Mouse (Mus musculus): ENCODE measurements at regions not wholly inside any gene's neighbourhood (a gene's known extent, or its start where the extent isn't known, plus 50 kb on each side); places are given as distances from the start of the nearest gene placed in this dataset.

DNA sequence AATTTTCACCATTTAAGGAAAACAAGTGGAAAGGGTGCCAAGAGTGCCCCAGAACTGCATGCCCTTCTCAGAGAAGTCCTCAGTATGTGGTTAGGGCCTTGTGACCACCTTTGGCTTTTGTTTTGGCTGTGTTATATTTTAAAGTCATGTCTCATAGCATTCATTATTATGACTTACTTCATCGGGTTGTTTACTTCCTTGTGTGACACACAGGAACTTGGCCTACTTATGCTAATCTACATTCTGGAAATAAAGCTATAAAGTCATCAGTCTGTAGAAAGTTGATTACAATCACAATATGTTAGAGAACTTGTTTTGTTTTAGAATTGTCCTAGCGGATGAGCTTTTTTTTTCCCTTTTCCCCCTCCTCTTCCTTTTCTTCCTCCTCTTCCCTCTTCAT is 236.3 kb downstream of the Mef2c start:
- H3K9me3 ChIP-seq (replicated peaks; ENCODE audit: insufficient read depth, low read length): no peaks in the 10 kb centered on the region
- no peaks in the 10 kb centered on the region for H3K27me3 ChIP-seq (ENCODE audit: control insufficient read depth in 1 of 2, insufficient read depth in 2 of 2, low read length in 2 of 2)
- no peak overlapping the region for H3K27ac ChIP-seq (ENCODE audit: control insufficient read depth, low read depth, low read length)
- no peak overlapping the region for H3K9ac ChIP-seq (ENCODE audit: control insufficient read depth, low read depth, low read length, poor library complexity, severe bottlenecking)
- TF ChIP-seq MYB (IDR thresholded peaks at IDR 0.05; ENCODE audit: low read depth, low read length): no peak
- TF ChIP-seq HCFC1 (IDR thresholded peaks at IDR 0.05; ENCODE audit: low read depth, low read length): no peak
- no peak for TF ChIP-seq ELF1 (IDR thresholded peaks at IDR 0.05; ENCODE audit: low read depth, low read length)
- TF ChIP-seq CHD1 (IDR thresholded peaks at IDR 0.05; ENCODE audit: low read depth, low read length): no peak
- TF ChIP-seq ZMIZ1 (IDR thresholded peaks at IDR 0.05; ENCODE audit: low read depth, low read length): no peak
- TF ChIP-seq POLR2AphosphoS2 (IDR thresholded peaks at IDR 0.05; ENCODE audit: low read length): no peak
- TF ChIP-seq RAD21 (IDR thresholded peaks at IDR 0.05; ENCODE audit: low read depth, low read length): no peak
- TF ChIP-seq ZNF384 (IDR thresholded peaks at IDR 0.05; ENCODE audit: low read depth, low read length): no peak
- TF ChIP-seq EP300 (IDR thresholded peaks at IDR 0.05; ENCODE audit: low read depth in 1 of 2, low read length in 2 of 2): no peak
- no peak for TF ChIP-seq SMC3 (IDR thresholded peaks at IDR 0.05; ENCODE audit: low read depth, low read length)
- no peak for TF ChIP-seq GABPA (IDR thresholded peaks at IDR 0.05; ENCODE audit: low read depth, low read length)
- TF ChIP-seq GATA1 (IDR thresholded peaks at IDR 0.05; ENCODE audit: low read depth, low read length): no peak
- TF ChIP-seq MAFK (IDR thresholded peaks at IDR 0.05; ENCODE audit: borderline replicate concordance, low read depth, low read length): no peak
- TF ChIP-seq UBTF (IDR thresholded peaks at IDR 0.05; ENCODE audit: borderline replicate concordance, insufficient read depth, low read depth, low read length): no peak
- TF ChIP-seq MAX (IDR thresholded peaks at IDR 0.05; ENCODE audit: low read length): no peak
- no peak overlapping the region for H3K4me3 ChIP-seq (ENCODE audit: control insufficient read depth in 1 of 2, insufficient read depth in 1 of 2, low read depth in 2 of 2, low read length in 2 of 2)
- DNase-seq (ENCODE audit: low read depth, low spot score): no peak
- peaks cover 0 to 6% of the 10 kb centered on the region in 2 experiments; a peak in 3 of 4 replicates for H3K36me3 ChIP-seq (ENCODE audit: control insufficient read depth in 1 of 2, insufficient read depth in 2 of 2, low read length in 2 of 2)
- H3K79me2 ChIP-seq (ENCODE audit: control insufficient read depth, insufficient read depth, low read length, poor library complexity): peaks cover 4% of the 10 kb centered on the region
- H3K4me1 ChIP-seq (ENCODE audit: control insufficient read depth in 1 of 2, insufficient read depth in 2 of 2, low read length in 2 of 2): peaks cover 2 to 11% of the 10 kb centered on the region in 2 experiments; a peak in 3 of 4 replicates

DNA sequence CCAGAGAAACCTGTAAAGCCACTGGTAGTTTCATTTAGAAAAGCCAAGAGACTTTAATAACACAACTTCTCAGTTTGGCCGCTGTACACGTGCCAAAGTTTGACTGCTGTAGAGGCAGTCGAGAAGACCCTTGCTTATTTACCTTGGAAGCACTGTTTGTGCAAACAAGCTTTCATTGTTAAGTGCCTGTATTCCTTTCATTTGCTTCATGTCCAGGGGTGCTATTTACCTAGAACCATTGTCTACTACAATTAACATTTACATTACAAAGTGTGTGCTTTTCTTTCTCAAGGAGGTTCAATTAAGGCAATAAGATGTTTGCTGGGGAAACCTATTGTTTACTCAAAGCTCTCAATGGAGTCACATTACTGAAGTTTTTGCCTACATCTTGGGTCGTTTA is 236.9 kb downstream of the Mef2c start:
- no peak for DNase-seq (ENCODE audit: low read depth, low spot score)
- Histone ChIP-seq H3K4me3 (ENCODE audit: control insufficient read depth in 1 of 2, insufficient read depth in 1 of 2, low read depth in 2 of 2, low read length in 2 of 2) (no peak overlapping the region), H3K4me1 (ENCODE audit: control insufficient read depth in 1 of 2, insufficient read depth in 2 of 2, low read length in 2 of 2) (peaks cover 2 to 11% of the 10 kb centered on the region in 2 experiments; a peak in 3 of 4 replicates), H3K9ac (ENCODE audit: control insufficient read depth, low read depth, low read length, poor library complexity, severe bottlenecking) (no peak overlapping the region), H3K27me3 (ENCODE audit: control insufficient read depth in 1 of 2, insufficient read depth in 2 of 2, low read length in 2 of 2) (no peaks in the 10 kb centered on the region), H3K79me2 (ENCODE audit: control insufficient read depth, insufficient read depth, low read length, poor library complexity) (peaks cover 4% of the 10 kb centered on the region), H3K27ac (ENCODE audit: control insufficient read depth, low read depth, low read length) (no peak overlapping the region), H3K9me3 (replicated peaks; ENCODE audit: insufficient read depth, low read length) (no peaks in the 10 kb centered on the region), H3K36me3 (ENCODE audit: control insufficient read depth in 1 of 2, insufficient read depth in 2 of 2, low read length in 2 of 2) (peaks cover 0 to 11% of the 10 kb centered on the region in 2 experiments; a peak in 3 of 4 replicates)
- TF ChIP-seq GABPA (IDR thresholded peaks at IDR 0.05; ENCODE audit: low read depth, low read length): no peak
- no peak for TF ChIP-seq ZKSCAN1 (IDR thresholded peaks at IDR 0.05; ENCODE audit: low read depth, low read length)
